Mouse (Mus musculus) ES-E14 (cell line): ENCODE data around the gene Fbln1.

ENCODE experiments used
- CHD2 ChIP-seq: IDR thresholded peaks from 2 replicates; pipeline ENCODE4 v1.6.1; 2014; ENCODE audit warnings: mild to moderate bottlenecking, low read depth, low read length, inconsistent platforms
- MAFK ChIP-seq: IDR thresholded peaks from 2 replicates; pipeline ENCODE4 v1.6.1; 2014; ENCODE audit warnings: mild to moderate bottlenecking, low read depth, low read length, inconsistent platforms; ENCODE audit not compliant: insufficient read depth
- ZC3H11A ChIP-seq: IDR thresholded peaks from 2 replicates; pipeline ENCODE4 v1.6.1; 2012; ENCODE audit warnings: low read depth, mild to moderate bottlenecking, inconsistent platforms, low read length, borderline replicate concordance

DNA sequence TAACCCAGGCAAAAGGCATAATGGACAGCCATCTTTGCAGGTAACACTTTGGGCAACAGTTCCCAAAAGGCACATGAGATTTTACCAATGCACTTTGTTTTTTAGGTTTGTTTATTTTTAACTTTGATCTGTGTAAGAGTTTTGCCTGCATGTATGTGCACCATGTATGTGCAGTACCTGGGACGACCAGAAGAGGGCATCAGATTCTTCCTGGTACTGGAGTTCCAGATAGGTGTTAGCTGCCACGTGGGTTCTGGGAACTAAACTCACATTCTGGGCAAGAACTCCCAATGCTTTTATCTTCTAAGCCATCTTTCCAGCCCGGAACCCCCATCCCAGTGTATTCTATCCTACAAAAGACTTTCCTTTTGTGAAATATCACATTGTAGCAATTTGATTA is 3.6 kb downstream of the Fbln1 start:
- TF ChIP-seq CHD2 = no peak
- no peak for TF ChIP-seq MAFK
- no peak for TF ChIP-seq ZC3H11A
